Mouse (Mus musculus) cerebellum, postnatal 36 days (tissue): ENCODE results near the gene Fnbp1.

Source experiments
- DNase-seq, 2 experiments: peaks; one replicate each; pipeline ENCODE4 v3.0.0; 2021 to 2022; ENCODE audit warnings: mixed read lengths in 2 of 2

Fnbp1 gene

DNA sequence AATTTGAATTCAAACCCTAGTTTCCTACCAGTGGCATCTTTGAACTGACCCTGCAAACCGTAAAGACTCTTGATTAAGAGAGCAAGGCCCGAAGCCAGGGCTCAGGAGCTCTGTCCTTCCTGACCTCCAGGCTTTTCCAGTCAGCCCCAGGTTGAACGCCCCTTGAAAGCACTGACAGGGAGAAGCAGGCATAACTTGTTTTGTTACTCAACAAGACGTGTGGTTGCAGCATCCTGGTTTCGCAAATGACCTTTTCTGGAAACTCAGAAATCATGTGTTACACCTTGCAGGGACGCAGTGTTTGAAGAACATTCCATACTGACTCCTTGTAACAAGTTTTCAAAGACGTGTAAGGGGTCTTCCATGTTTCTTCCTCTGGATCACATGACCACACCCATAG, 5.2 kb upstream of the Fnbp1 start:
- no peak for DNase-seq

GRCm38 (mm10) chr2:31144901-31145300, 3.1 kb upstream of the Fnbp1 start:
- no peak for DNase-seq

DNA sequence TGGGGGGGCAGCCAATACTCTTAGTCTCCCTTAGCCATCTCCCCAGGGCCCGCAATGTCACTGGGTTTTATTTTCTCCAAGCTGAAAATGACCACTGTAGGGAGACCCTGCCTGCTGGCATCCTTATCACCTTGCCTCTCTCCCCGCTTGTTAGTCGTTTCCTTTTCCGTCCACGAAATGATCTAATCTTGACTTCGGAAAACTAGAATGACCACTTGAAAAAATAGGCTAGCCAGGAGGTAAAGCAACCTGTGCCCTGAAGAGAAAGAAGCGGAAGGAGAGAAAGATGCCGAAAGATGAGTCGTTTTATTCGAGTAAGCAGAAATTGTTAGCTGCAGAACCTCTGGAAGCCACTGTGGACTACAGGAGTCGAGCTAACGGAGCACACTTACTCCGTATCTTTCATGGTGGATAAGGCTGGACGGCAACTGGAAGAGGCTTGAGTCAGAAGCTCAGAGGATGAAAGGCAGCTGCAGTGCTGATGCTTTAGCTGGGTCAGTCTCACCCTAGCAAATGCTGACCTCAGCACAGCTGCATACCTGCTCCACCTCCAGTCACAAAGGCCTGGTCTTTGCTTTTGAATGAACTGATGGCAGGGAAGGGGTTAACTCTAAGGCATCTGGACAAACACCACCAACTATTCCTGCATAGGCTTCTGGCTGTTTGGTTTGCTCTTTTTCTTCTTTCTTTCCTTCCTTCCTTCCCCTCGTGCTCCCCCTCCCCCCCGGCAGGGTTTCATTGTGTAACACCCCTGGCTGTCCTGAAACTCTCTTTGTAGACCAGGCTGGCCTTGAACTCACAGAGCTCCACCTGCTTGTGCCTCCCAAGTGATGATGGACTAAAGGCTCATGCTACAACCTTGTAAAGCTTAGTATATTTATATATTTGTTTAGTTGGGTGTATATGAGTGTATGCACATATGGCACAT, 2.2 kb upstream of the Fnbp1 start:
- no peak for DNase-seq

- DNase-seq = no peak
Observed at GRCm38 (mm10) chr2:31143326-31143725, 1.5 kb upstream of the Fnbp1 start.

DNA sequence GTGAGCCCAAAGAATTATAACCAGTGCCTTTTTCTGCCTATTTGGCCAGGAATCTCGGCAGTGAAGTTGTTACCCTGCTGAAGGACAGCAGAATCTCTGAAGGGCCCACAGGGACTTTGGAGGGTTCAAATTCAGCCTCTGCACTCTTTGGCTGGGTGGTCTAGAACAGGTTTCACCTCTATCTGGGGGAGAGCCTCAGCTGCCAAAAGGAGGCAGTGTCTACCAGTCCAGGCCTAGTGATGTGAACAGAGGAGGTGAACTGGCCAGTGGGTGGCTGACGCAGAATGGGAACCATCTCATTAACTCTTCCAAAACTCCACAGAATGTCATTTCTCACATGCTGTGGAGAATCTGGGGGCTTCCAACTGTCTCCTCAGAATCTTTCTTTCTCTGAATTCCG, 697 bp upstream of the Fnbp1 start:
- DNase-seq = no peak

DNA sequence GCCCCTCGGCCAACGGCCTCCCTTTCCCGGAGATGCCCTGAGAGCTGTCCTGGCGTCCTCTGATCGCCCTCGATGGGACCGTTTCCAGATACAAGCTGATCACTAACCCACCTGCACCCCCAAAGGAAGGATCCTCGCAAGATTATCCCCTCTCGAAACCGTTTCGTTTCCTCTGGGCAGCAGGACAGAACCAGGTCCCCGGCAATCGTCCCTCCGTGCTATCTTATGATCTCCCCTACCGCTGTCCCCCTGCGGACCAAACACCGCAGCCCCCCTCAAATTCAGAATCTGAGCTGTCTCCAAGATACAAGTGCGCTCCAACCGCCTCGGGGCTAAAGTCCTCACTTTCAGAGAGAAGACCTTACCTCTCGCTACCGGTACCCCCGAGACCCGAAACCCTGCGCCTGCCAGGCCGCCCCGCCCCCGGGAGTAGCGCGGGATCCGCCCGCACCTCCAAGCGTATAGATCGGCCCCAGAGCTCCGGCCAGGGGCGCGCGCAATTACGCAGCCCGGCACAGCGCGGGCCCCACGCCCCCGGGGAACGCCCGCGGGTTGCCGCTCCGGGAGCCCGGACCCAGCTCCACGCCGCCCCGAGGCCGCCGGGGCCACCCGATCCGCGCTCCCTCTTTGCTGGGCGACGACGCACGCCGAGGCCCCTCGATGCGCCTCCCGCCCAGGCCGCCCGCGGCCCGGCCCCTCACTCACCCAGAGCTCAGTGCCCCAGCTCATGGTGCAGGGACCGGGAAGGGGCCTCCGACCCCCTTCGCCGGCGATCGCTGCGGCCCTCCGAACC, 538 bp downstream of the Fnbp1 start:
- DNase-seq = peak; percentile 60 to 61

- DNase-seq = no peak
Observed at GRCm38 (mm10) chr2:31140772-31141073, 1.1 kb downstream of the Fnbp1 start.

DNA sequence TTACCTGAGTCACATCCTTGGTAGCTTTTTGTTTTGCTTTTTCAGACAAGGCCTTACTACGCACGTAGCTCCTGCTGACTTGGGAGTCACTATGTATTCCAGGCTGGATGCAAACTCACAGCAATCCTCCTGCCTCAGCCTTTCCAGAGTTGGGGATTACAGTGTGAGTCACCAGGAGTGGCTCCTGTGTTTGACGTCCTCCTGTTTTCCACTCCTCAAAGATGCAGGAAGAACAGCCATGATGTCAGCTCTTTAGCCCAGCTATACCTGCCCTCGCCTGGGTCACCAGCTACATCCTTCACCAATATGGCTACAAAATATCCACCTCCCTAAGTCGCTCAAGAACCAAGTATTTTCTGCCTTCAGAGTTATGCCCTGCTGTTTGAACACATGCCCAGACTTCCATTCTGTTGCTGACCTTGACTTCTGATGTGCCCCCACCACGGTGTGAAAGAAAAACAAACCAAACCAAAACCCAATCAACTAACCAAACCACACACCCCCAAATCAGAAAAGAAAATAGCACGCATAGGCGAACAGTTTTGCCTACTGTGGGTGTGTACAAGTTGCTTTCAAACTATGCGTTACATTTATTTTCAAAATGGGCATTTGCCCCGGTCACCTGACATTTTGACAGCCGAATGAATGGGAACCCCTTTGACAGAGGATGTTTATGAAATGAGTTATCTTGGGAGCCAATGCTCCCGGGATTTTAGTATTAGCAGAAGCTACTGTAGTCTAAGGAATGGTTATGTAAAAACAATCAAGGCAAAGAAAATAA, 1.6 kb downstream of the Fnbp1 start:
- peak in 1 of 2 experiments; percentile 32 for DNase-seq

- peak; percentile 33 to 47 for DNase-seq
Observed at GRCm38 (mm10) chr2:31139174-31139632, 2.6 kb downstream of the Fnbp1 start.

DNA sequence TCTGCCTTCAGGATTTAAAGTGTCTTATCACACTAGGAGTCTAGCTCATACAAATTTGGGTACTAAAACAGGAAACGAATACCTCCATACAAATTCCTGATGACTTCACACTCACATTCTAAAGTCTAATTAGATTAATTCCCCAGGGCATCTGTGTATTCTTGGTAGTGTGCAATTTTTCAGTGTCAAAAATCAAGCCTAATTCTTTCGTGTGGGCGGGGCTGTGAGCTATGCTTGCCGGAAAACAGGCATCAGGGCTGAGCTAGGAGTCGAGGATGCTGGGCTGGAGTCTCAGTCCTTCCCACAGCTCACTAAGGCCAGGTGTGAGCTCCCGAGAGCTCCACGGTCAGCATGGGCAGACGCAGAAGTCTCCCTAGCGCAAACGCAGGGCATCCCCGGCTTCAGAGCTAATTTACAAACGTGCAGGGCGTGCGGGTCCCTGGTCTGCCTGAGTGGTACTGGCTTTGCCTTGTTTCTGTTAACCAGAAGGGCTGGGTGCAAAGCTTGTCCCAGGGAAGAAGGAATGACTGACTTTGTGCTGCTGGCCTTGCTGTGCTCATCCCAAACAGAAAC, 4.7 kb downstream of the Fnbp1 start:
- peak; percentile 18 to 21 for DNase-seq

DNA sequence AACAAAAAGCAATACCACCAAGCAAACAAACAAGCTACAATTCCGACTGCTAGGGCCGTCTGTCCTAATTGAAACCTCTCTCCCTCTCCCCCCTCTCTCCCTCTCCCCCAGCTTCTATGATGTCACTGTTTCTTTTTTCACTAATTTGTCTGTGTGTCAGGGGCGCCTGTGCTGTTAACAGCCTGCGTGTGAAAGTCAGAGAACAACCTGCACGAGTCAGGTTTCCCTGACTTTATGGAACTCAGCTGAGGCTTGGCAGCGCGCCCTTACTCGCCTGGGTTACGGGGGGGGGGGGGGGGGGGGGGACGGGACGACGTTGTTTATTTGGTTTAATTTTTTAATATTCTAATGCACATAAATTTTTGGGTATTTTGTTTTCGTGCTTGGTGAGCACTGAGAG, 5.5 kb downstream of the Fnbp1 start:
- peak; percentile 28 to 29 for DNase-seq

DNA sequence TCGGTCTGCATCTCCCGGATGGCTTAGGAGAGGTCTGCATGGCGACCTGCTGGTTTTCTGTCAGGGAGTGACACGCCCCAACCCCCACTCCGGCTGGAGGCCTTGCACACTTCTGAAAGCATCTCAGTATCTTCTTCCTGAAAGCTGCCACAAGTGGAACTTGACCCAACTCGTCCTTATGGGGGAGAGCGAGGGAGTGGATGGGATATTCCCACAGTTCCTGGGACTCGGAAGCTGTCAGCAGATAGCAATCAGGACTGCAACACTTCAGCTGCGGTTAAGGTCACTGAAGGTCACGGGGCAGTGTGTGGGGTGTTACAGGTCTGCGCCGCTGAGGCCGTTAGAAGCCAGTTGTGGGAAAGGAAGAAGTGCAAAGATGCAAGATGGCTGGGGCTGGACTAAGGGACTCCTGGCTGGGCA, 6.3 kb downstream of the Fnbp1 start:
- DNase-seq = peak; percentile 40 to 45

DNA sequence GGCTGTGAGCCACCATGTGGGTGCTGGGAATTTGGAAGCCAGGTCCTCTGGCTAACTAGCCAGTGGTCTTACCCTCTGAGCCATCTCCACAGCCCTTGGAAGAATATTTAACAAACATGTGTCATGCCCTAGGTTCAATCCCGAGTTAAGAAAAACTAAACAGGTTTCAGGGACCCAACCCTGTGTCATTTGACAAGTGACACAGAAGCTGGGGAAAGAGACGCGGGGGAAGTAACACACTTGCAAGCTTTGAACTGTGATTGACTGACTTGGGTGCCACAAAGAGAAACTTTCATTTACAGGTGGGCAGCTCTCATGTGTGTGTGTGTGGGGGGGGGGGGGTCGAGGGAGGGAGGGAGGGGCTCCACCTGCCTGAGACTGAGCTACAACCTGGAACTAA, 7.8 kb downstream of the Fnbp1 start:
- no peak for DNase-seq

GRCm38 (mm10) chr2:31132682-31133081, 9.1 kb downstream of the Fnbp1 start:
- peak; percentile 59 to 64 for DNase-seq

- no peak for DNase-seq
Observed at GRCm38 (mm10) chr2:31130815-31131299, 11.0 kb downstream of the Fnbp1 start.

- peak in 1 of 2 experiments; percentile 24 for DNase-seq
Observed at GRCm38 (mm10) chr2:31129742-31130518, 11.9 kb downstream of the Fnbp1 start.

GRCm38 (mm10) chr2:31127899-31128298, 13.9 kb downstream of the Fnbp1 start:
- DNase-seq = peak in 1 of 2 experiments; percentile 29

DNA sequence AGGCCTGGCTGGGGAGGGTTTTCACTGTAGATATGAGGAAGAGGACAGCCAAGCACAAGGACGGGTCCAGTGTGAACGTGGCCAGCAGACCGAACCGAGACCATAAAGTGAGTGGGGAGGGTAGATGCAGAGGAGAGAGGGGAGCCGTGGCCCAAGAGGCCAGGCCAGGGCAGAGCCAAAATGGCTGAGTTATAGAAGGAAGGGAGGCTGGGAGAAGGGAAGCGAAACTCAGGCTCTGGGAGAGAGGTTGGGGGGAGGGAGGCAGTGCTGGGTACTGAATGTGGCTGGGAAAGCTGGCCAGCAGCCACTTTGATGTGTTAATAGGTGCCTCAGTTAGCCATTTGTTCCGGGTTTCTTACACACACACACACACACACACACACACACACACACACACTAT, 14.6 kb downstream of the Fnbp1 start:
- no peak for DNase-seq

DNA sequence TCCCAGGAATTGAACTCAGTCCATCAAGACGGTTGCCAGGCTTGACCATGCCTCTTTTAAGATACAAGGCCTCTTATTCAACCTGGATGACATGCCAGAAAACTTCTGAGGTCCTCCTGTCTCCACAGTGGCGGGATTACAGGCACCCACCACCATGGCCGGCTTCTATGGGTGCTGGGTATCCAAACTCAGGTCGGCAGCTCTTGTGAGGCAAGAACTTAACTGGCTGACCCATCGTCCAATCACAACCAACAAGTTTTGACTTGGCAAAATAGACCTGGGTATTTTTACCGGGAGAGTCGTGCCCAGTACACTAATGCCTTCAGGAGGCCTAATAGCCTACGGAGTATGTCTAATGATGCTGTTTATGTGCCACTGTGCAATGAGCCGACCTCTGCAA, 15.8 kb downstream of the Fnbp1 start:
- no peak for DNase-seq

- DNase-seq = no peak
Observed at GRCm38 (mm10) chr2:31125156-31125555, 16.7 kb downstream of the Fnbp1 start.

- no peak for DNase-seq
Observed at GRCm38 (mm10) chr2:31124694-31125093, 17.1 kb downstream of the Fnbp1 start.

GRCm38 (mm10) chr2:31123493-31123892, 18.3 kb downstream of the Fnbp1 start:
- DNase-seq = no peak
